Mouse (Mus musculus): ENCODE results near the gene Hrg. TPM values are rescaled to one million over a fixed set of nuclear protein-coding genes. Genes with fewer than 3 reads are reported as not detected.
"Not testable (repeated sequence)": the region's sequence is repeated elsewhere in the genome, so short reads cannot be mapped to it uniquely, and the experiment has no call there.

Hrg gene
- polyA plus RNA-seq, 1 experiment from 2014 or later: not detected

GRCm38 (mm10) chr16:22931431-22932200 is 19.3 kb upstream of the Hrg start:
- no peak overlapping the region for H3K4me2 ChIP-seq
- no peak for ATAC-seq (ENCODE audit: low FRiP score)
- WGBS: 91% methylated on average over 11 of the region's 11 CpGs
- H3K27me3 ChIP-seq: no peaks in the 10 kb centered on the region
- H3K27ac ChIP-seq: no peak overlapping the region
- H3K36me3 ChIP-seq (replicated peaks): no peaks in the 10 kb centered on the region
- H3K9me3 ChIP-seq: no peaks in the 10 kb centered on the region
- H3K4me3 ChIP-seq (replicated peaks): no peak overlapping the region
- no peak overlapping the region for H3K9ac ChIP-seq
- H3K4me1 ChIP-seq: no peaks in the 10 kb centered on the region

DNA sequence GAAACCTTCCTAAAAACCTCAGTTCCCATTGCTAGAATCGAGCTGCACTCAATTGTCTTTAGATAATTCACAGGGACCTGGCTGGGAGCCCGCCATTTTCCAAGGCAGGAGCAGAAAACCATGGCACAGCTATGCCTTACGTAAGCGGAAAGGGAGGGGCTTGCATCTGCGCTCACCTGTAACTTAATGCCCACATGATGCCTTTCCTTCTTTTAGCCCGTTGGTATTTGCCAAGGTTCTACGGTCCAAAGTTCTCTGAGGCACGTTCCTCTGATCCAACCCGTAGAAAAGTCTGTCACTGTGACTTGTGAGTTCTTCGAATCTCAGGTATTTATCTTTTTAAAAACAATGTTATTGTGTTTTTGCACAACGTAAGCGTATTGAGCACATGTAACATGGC is 13.2 kb upstream of the Hrg start:
- no peaks in the 10 kb centered on the region for H3K9me3 ChIP-seq
- no peak for ATAC-seq (ENCODE audit: low FRiP score)
- WGBS: 89% methylated on average over 12 of the region's 12 CpGs
- no peaks in the 10 kb centered on the region for H3K27me3 ChIP-seq
- no peaks in the 10 kb centered on the region for H3K36me3 ChIP-seq (replicated peaks)
- H3K4me3 ChIP-seq (replicated peaks): no peak overlapping the region
- H3K27ac ChIP-seq: no peak overlapping the region
- H3K9ac ChIP-seq: no peak overlapping the region
- no peaks in the 10 kb centered on the region for H3K4me1 ChIP-seq
- no peak overlapping the region for H3K4me2 ChIP-seq

GRCm38 (mm10) chr16:22938541-22938940 is 12.3 kb upstream of the Hrg start:
- no peaks in the 10 kb centered on the region for H3K27me3 ChIP-seq
- no peak overlapping the region for H3K4me2 ChIP-seq
- ATAC-seq (ENCODE audit: low FRiP score): no peak
- H3K36me3 ChIP-seq (replicated peaks): no peaks in the 10 kb centered on the region
- 81% methylated on average over 2 of the region's 2 CpGs for WGBS
- no peaks in the 10 kb centered on the region for H3K4me1 ChIP-seq
- H3K27ac ChIP-seq: no peak overlapping the region
- no peak overlapping the region for H3K4me3 ChIP-seq (replicated peaks)
- H3K9me3 ChIP-seq: no peaks in the 10 kb centered on the region
- H3K9ac ChIP-seq: no peak overlapping the region

DNA sequence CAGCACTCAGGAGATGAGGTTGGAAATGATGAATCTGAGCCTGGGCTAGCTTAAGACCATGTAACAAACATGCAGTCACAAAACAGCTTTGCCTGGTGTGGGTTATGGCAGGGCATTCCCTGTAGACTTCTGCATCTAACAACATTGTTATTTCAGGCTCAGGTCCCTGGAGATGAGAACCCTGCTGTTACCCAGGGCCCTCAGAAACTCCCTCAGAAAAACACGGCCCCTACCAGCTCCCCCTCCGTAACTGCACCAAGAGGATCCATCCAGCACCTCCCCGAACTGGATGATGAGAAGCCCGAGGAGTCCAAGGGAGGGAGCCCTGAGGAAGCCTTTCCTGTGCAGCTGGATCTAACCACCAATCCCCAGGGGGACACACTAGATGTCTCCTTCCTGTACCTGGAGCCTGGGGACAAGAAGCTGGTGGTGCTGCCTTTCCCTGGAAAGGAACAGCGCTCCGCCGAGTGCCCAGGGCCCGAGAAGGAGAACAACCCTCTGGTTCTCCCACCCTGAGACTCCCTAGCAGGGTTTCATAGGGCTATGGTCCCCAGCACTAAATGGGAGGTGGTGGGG is 11.7 kb upstream of the Hrg start:
- 83% methylated on average over 8 of the region's 8 CpGs for WGBS
- Histone ChIP-seq H3K9me3 (no peaks in the 10 kb centered on the region), H3K4me2 (no peak overlapping the region), H3K4me3 (replicated peaks) (no peak overlapping the region), H3K27me3 (no peaks in the 10 kb centered on the region), H3K36me3 (replicated peaks) (no peaks in the 10 kb centered on the region), H3K27ac (no peak overlapping the region), H3K4me1 (no peaks in the 10 kb centered on the region), H3K9ac (no peak overlapping the region)
- ATAC-seq (ENCODE audit: low FRiP score): no peak

- not testable (repeated sequence) for H3K4me1 ChIP-seq; H3K4me3 ChIP-seq (replicated peaks); H3K27ac ChIP-seq; H3K4me2 ChIP-seq; H3K9me3 ChIP-seq; H3K27me3 ChIP-seq; H3K36me3 ChIP-seq (replicated peaks); H3K9ac ChIP-seq; ATAC-seq (ENCODE audit: low FRiP score)
Observed at GRCm38 (mm10) chr16:22941825-22942476, 8.9 kb upstream of the Hrg start.

- Histone ChIP-seq H3K27ac (no peak overlapping the region), H3K4me1 (no peaks in the 10 kb centered on the region), H3K36me3 (replicated peaks) (no peaks in the 10 kb centered on the region), H3K4me3 (replicated peaks) (no peak overlapping the region), H3K9ac (no peak overlapping the region), H3K27me3 (no peaks in the 10 kb centered on the region), H3K9me3 (no peaks in the 10 kb centered on the region), H3K4me2 (no peak overlapping the region)
- ATAC-seq (ENCODE audit: low FRiP score): no peak
- 88% methylated on average over 2 of the region's 2 CpGs for WGBS
Observed at GRCm38 (mm10) chr16:22947371-22947770, 3.5 kb upstream of the Hrg start.

GRCm38 (mm10) chr16:22953069-22953468 is 2.2 kb downstream of the Hrg start:
- H3K4me1 ChIP-seq: peaks cover 7% of the 10 kb centered on the region; the same call in 1 of the 2 replicates
- ATAC-seq (ENCODE audit: low FRiP score): no peak

GRCm38 (mm10) chr16:22955397-22956084 is 4.7 kb downstream of the Hrg start:
- peak; percentile 67; the same call in 1 of the 2 replicates for ATAC-seq (ENCODE audit: low FRiP score)
- Histone ChIP-seq H3K9ac (no peak overlapping the region), H3K4me3 (replicated peaks) (no peak overlapping the region), H3K36me3 (replicated peaks) (no peaks in the 10 kb centered on the region), H3K9me3 (no peaks in the 10 kb centered on the region), H3K4me2 (peak overlapping the region; percentile 22; the same call in 1 of the 2 replicates), H3K27me3 (no peaks in the 10 kb centered on the region), H3K4me1 (peaks cover 7% of the 10 kb centered on the region; the same call in 1 of the 2 replicates), H3K27ac (peak overlapping the region; percentile 68)
- WGBS: 56% methylated on average over 13 of the region's 13 CpGs

More at GRCm38 (mm10) chr16:22953069-22953468, 2.2 kb downstream of the Hrg start:
- Histone ChIP-seq H3K4me2 (no peak overlapping the region), H3K36me3 (replicated peaks) (no peaks in the 10 kb centered on the region), H3K9me3 (no peaks in the 10 kb centered on the region), H3K27ac (no peak overlapping the region), H3K4me3 (replicated peaks) (no peak overlapping the region), H3K27me3 (no peaks in the 10 kb centered on the region), H3K9ac (no peak overlapping the region)
- 39% methylated on average over 4 of the region's 4 CpGs for WGBS

GRCm38 (mm10) chr16:22956085-22956439 is 5.2 kb downstream of the Hrg start:
- WGBS: 68% methylated on average over 11 of the region's 11 CpGs
- peak; percentile 71; the same call in 1 of the 2 replicates for ATAC-seq (ENCODE audit: low FRiP score)

DNA sequence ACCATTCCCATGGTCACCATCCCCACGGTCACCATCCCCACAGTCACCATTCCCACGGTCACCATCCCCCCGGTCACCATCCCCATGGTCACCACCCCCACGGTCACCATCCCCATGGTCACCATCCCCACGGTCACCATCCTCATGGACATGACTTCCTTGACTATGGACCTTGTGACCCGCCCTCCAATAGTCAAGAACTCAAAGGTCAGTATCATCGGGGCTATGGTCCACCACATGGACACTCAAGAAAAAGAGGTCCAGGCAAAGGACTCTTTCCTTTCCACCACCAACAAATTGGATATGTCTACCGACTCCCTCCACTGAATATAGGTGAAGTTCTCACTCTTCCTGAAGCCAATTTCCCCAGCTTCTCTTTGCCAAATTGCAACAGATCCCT is 10.2 kb downstream of the Hrg start:
- Histone ChIP-seq H3K4me1 (no peaks in the 10 kb centered on the region), H3K9me3 (no peaks in the 10 kb centered on the region), H3K9ac (no peak overlapping the region), H3K4me2 (no peak overlapping the region), H3K27ac (no peak overlapping the region), H3K27me3 (no peaks in the 10 kb centered on the region), H3K4me3 (replicated peaks) (no peak overlapping the region), H3K36me3 (replicated peaks) (no peaks in the 10 kb centered on the region)
- WGBS: 93% methylated on average over 8 of the region's 8 CpGs
- ATAC-seq (ENCODE audit: low FRiP score): no peak

More at GRCm38 (mm10) chr16:22956085-22956439, 5.2 kb downstream of the Hrg start:
- Histone ChIP-seq H3K36me3 (replicated peaks) (no peaks in the 10 kb centered on the region), H3K4me3 (replicated peaks) (no peak overlapping the region), H3K4me2 (peak overlapping the region; percentile 22; the same call in 1 of the 2 replicates), H3K4me1 (peaks cover 7% of the 10 kb centered on the region; the same call in 1 of the 2 replicates), H3K27me3 (no peaks in the 10 kb centered on the region), H3K9me3 (no peaks in the 10 kb centered on the region), H3K27ac (peak overlapping the region; percentile 68), H3K9ac (no peak overlapping the region)

DNA sequence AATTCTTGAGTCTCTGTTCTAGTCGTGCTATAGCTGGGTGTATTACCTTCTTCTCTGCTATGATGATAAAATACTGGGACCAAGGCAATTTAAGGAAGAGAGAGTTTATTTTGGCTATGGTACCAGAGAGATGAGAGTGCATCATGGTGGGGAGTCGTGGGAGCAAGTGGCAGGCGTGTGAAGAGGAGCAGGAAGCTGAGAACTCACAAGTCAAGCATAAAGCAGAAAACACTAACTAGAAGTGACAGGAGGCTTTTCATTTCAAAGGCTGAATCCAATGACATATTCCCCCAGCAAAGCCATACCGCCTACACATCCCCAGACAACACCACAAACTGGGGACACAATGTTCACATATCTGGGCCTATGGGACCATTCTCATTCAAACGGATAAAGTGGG is 11.4 kb downstream of the Hrg start:
- Histone ChIP-seq H3K4me2 (no peak overlapping the region), H3K36me3 (replicated peaks) (no peaks in the 10 kb centered on the region), H3K27ac (no peak overlapping the region), H3K9ac (no peak overlapping the region), H3K4me1 (no peaks in the 10 kb centered on the region), H3K4me3 (replicated peaks) (no peak overlapping the region), H3K27me3 (no peaks in the 10 kb centered on the region), H3K9me3 (no peaks in the 10 kb centered on the region)
- ATAC-seq (ENCODE audit: low FRiP score): no peak
- 87% methylated on average over 5 of the region's 5 CpGs for WGBS

- H3K9me3 ChIP-seq: no peaks in the 10 kb centered on the region
Observed at GRCm38 (mm10) chr16:22963293-22963692, 12.4 kb downstream of the Hrg start.

More at GRCm38 (mm10) chr16:22963293-22963692, 12.4 kb downstream of the Hrg start:
- Histone ChIP-seq H3K4me2 (no peak overlapping the region), H3K4me3 (replicated peaks) (no peak overlapping the region), H3K4me1 (no peaks in the 10 kb centered on the region), H3K27me3 (no peaks in the 10 kb centered on the region), H3K27ac (no peak overlapping the region), H3K9ac (no peak overlapping the region), H3K36me3 (replicated peaks) (no peaks in the 10 kb centered on the region)
- ATAC-seq (ENCODE audit: low FRiP score): no peak

Measured in forebrain, embryonic 12.5 days (tissue).